Mouse (Mus musculus) liver, adult 2 months (tissue): ENCODE results near the gene Bbox1. TPM values are rescaled to one million over a fixed set of nuclear protein-coding genes. Genes with fewer than 3 reads are reported as not detected.

Source experiments
- DNase-seq: peaks from one replicate; pipeline ENCODE4 v3.0.0-alpha.2; 2011; ENCODE audit warnings: low read depth, low spot score; ENCODE audit errors: extremely low read depth
- H3K27ac ChIP-seq: fragments of 200-500 bp; replicated peaks from 2 replicates; pipeline ENCODE4 v1.5.1; 2012; ENCODE audit warnings: low read depth, mild to moderate bottlenecking, control low read depth, inconsistent platforms, low read length; ENCODE audit not compliant: insufficient read depth
- H3K27me3 ChIP-seq: fragments of 200-500 bp; 2 replicates; pipeline ENCODE4 v1.6.1; 2012; ENCODE audit warnings: mild to moderate bottlenecking, moderate library complexity, low read length, inconsistent platforms; ENCODE audit not compliant: control insufficient read depth, insufficient read depth
- H3K36me3 ChIP-seq: fragments of 200-500 bp; 2 replicates; pipeline ENCODE4 v1.6.1; 2012; ENCODE audit warnings: low read length, inconsistent platforms; ENCODE audit not compliant: control insufficient read depth, insufficient read depth
- H3K4me1 ChIP-seq: fragments of 200-500 bp; 2 replicates; pipeline ENCODE4 v1.6.1; 2011; ENCODE audit warnings: low read length; ENCODE audit not compliant: control insufficient read depth, insufficient read depth
- H3K4me3 ChIP-seq: fragments of 200-500 bp; 2 replicates; pipeline ENCODE4 v1.5.1; 2011; ENCODE audit warnings: low read depth, mild to moderate bottlenecking, control low read depth, low read length, moderate library complexity; ENCODE audit not compliant: insufficient read depth
- H3K79me2 ChIP-seq: fragments of 200-500 bp; 2 replicates; pipeline ENCODE4 v1.6.1; 2012; ENCODE audit warnings: inconsistent platforms, mild to moderate bottlenecking, low read length, moderate library complexity; ENCODE audit not compliant: control insufficient read depth, insufficient read depth
- H3K9ac ChIP-seq: fragments of 200-500 bp; 2 replicates; pipeline ENCODE4 v1.6.1; 2012; ENCODE audit warnings: low read depth, mild to moderate bottlenecking, control low read depth, inconsistent platforms, low read length
- CTCF ChIP-seq: fragments of 200-500 bp; IDR thresholded peaks from 2 replicates; pipeline ENCODE4 v1.5.1; 2011; ENCODE audit warnings: low read depth, low read length, control low read depth
- POLR2A ChIP-seq: fragments of 200-500 bp; IDR thresholded peaks from 2 replicates; pipeline ENCODE4 v1.6.1; 2011; ENCODE audit warnings: low read length, control low read depth; ENCODE audit not compliant: insufficient read depth; ENCODE audit errors: extremely low read depth
- WGBS: fragments of 180-500 bp; shearing (Covaris S2); methylation state at CpG from one replicate; pipeline ENCODE4 v1.1.7; 2018; 5-methylcytosine and 5-hydroxymethylcytosine counted together
- polyA plus RNA-seq: library from polyadenylated mRNA; depleted of rRNA; stranded (reverse); fragments of >200 nt; gene quantifications from 2 replicates; pipeline ENCODE4 v1.2.3, GENCODE M21; 2012
- total RNA-seq: library from RNA; depleted of rRNA; stranded (reverse); fragments of >200 nt; gene quantifications from 2 replicates; pipeline ENCODE4 v1.2.3, GENCODE M21; 2014

The Bbox1 gene
- total and polyA plus RNA-seq, 2 experiments: 37.7 to 168 TPM

- DNase-seq: no peak
- Histone ChIP-seq H3K36me3 (peaks cover 57% of the 10 kb centered on the region), H3K4me3 (no peak overlapping the region), H3K27ac (no peak overlapping the region), H3K79me2 (peaks cover 18% of the 10 kb centered on the region; the same call in 1 of the 2 replicates), H3K9ac (no peak overlapping the region), H3K4me1 (peaks cover 8% of the 10 kb centered on the region; the same call in 1 of the 2 replicates), H3K27me3 (no peaks in the 10 kb centered on the region)
- TF ChIP-seq CTCF: no peak
- no peak for TF ChIP-seq POLR2A
- WGBS: 97% methylated on average over 1 of the region's 1 CpGs
Measured at GRCm38 (mm10) chr2:110287959-110288358, 26.4 kb downstream of the Bbox1 start.

- WGBS: 89% methylated on average over 3 of the region's 3 CpGs
- Histone ChIP-seq H3K4me1 (peaks cover 8% of the 10 kb centered on the region; the same call in 1 of the 2 replicates), H3K4me3 (no peak overlapping the region), H3K9ac (no peak overlapping the region), H3K36me3 (peaks cover 41% of the 10 kb centered on the region), H3K27me3 (no peaks in the 10 kb centered on the region), H3K27ac (no peak overlapping the region), H3K79me2 (peaks cover 15% of the 10 kb centered on the region; the same call in 1 of the 2 replicates)
- no peak for DNase-seq
- TF ChIP-seq POLR2A: no peak
- TF ChIP-seq CTCF: no peak
Measured at GRCm38 (mm10) chr2:110285829-110286504, 28.4 kb downstream of the Bbox1 start.

DNA sequence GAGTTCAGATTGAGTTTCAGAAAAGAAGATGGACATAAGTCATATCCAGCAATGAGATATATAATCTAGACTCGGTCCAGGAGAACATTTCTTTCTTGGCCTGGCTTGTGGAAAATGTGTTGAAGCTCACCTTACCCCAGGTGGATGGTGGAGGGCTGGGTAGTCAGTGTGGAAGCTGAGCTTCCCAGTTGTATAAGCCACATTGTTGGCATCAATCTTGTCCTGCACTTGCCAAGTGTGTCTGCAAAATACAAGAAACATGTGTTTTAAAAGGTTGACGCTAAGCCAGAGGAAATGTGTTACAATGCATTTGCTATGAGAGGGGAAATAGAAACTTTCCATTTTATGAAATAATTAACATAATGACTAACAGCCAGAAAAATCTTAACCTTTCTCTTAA lies 38.9 kb downstream of the Bbox1 start:
- TF ChIP-seq POLR2A: no peak
- TF ChIP-seq CTCF: no peak
- no peak overlapping the region for H3K9ac ChIP-seq
- H3K4me1 ChIP-seq: no peaks in the 10 kb centered on the region
- no peak for DNase-seq
- no peak overlapping the region for H3K4me3 ChIP-seq
- H3K79me2 ChIP-seq: no peaks in the 10 kb centered on the region
- no peaks in the 10 kb centered on the region for H3K27me3 ChIP-seq
- no peak overlapping the region for H3K27ac ChIP-seq
- WGBS: 59% methylated on average over 2 of the region's 2 CpGs
- H3K36me3 ChIP-seq: peaks cover 38% of the 10 kb centered on the region

- Histone ChIP-seq H3K4me3 (no peak overlapping the region), H3K27me3 (no peaks in the 10 kb centered on the region), H3K79me2 (no peaks in the 10 kb centered on the region), H3K4me1 (no peaks in the 10 kb centered on the region), H3K9ac (no peak overlapping the region), H3K36me3 (peaks cover 46% of the 10 kb centered on the region), H3K27ac (no peak overlapping the region)
- DNase-seq: no peak
- TF ChIP-seq CTCF (no peak), POLR2A (no peak)
- WGBS: 54% methylated on average over 2 of the region's 2 CpGs
Measured at GRCm38 (mm10) chr2:110274160-110274559, 40.2 kb downstream of the Bbox1 start.

- no peak overlapping the region for H3K9ac ChIP-seq
- H3K27me3 ChIP-seq: no peaks in the 10 kb centered on the region
- WGBS: 19% methylated on average over 3 of the region's 3 CpGs
- TF ChIP-seq POLR2A (no peak), CTCF (no peak)
- H3K4me1 ChIP-seq: no peaks in the 10 kb centered on the region
- peaks cover 52% of the 10 kb centered on the region for H3K36me3 ChIP-seq
- no peak overlapping the region for H3K4me3 ChIP-seq
- no peaks in the 10 kb centered on the region for H3K79me2 ChIP-seq
- DNase-seq: no peak
- no peak overlapping the region for H3K27ac ChIP-seq
Measured at GRCm38 (mm10) chr2:110269281-110269680, 45.1 kb downstream of the Bbox1 start.

DNA sequence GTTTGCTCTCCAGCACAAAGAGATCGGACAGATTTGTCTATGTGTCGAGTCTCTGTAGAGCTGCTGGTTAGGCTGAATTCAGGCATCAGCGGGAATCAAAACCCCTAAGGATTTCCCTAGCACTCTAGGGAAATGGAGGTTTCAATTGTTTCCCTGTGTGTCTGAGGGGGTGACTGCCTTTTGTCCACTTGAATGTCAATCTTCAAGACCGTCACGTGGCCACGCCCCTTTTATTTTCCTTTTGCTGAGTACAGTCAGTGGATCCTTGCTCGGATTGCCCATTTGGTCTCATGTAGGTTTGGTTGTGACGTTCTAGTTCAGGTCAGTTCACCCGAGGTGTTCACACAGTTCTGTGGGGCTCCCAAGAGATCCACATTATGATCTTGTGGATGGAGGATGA lies 82.1 kb downstream of the Bbox1 start:
- Histone ChIP-seq H3K9ac (no peak overlapping the region), H3K36me3 (no peaks in the 10 kb centered on the region), H3K4me1 (peaks cover 2% of the 10 kb centered on the region; the same call in 1 of the 2 replicates), H3K27ac (no peak overlapping the region), H3K27me3 (no peaks in the 10 kb centered on the region), H3K4me3 (no peak overlapping the region), H3K79me2 (no peaks in the 10 kb centered on the region)
- no peak for TF ChIP-seq POLR2A
- no peak for TF ChIP-seq CTCF
- 79% methylated on average over 9 of the region's 9 CpGs for WGBS
- no peak for DNase-seq
